Mouse (Mus musculus) liver, adult (tissue): ENCODE results near the gene Atf4.

Experiments
- GATA4 ChIP-seq: IDR thresholded peaks from 2 replicates; pipeline ENCODE4 v1.6.1; 2014; ENCODE audit warnings: mild to moderate bottlenecking, low read length; ENCODE audit not compliant: insufficient replicate concordance

Gene Atf4

GRCm38 (mm10) chr15:80306146-80306545 is 51.2 kb downstream of the Atf4 start:
- no peak for TF ChIP-seq GATA4
